Mouse (Mus musculus) telencephalon, adult 2 months (tissue): ENCODE measurements at regions not wholly inside any gene's neighbourhood (a gene's known extent, or its start where the extent isn't known, plus 50 kb on each side); places are given as distances from the start of the nearest gene placed in this dataset.
A peak's percentile ranks its signal among the peaks of the same experiment; 100 is the strongest.

Experiments used
- DNase-seq: peaks from one replicate; pipeline ENCODE4 v3.0.0-alpha.2; 2011; ENCODE audit warnings: low read depth, low spot score

- DNase-seq: no peak
Measured at GRCm38 (mm10) chr1:71904376-71904948, 251.5 kb upstream of the Fn1 start.

- no peak for DNase-seq
Measured at GRCm38 (mm10) chr1:71900106-71901074, 247.4 kb upstream of the Fn1 start.

- DNase-seq: no peak
Measured at GRCm38 (mm10) chr1:71899128-71899527, 246.1 kb upstream of the Fn1 start.

GRCm38 (mm10) chr1:71898198-71898597 is 245.2 kb upstream of the Fn1 start:
- no peak for DNase-seq

GRCm38 (mm10) chr1:71897464-71898051 is 244.6 kb upstream of the Fn1 start:
- no peak for DNase-seq

GRCm38 (mm10) chr1:71896141-71896725 is 243.2 kb upstream of the Fn1 start:
- DNase-seq: no peak

- no peak for DNase-seq
Measured at GRCm38 (mm10) chr1:71893636-71894035, 240.6 kb upstream of the Fn1 start.

- no peak for DNase-seq
Measured at GRCm38 (mm10) chr1:71887809-71888208, 234.8 kb upstream of the Fn1 start.

- DNase-seq: no peak
Measured at GRCm38 (mm10) chr1:71886903-71887302, 233.9 kb upstream of the Fn1 start.

- DNase-seq: no peak
Measured at GRCm38 (mm10) chr1:71886233-71886632, 233.2 kb upstream of the Fn1 start.

GRCm38 (mm10) chr1:71881851-71882250 is 228.9 kb upstream of the Fn1 start:
- DNase-seq: no peak

- no peak for DNase-seq
Measured at GRCm38 (mm10) chr1:71881191-71881590, 228.2 kb upstream of the Fn1 start.

GRCm38 (mm10) chr1:71880480-71880879 is 227.5 kb upstream of the Fn1 start:
- no peak for DNase-seq

GRCm38 (mm10) chr1:71876712-71877401 is 223.9 kb upstream of the Fn1 start:
- DNase-seq: no peak

GRCm38 (mm10) chr1:71874037-71874436 is 221.0 kb upstream of the Fn1 start:
- DNase-seq: no peak

GRCm38 (mm10) chr1:71865670-71866069 is 212.7 kb upstream of the Fn1 start:
- DNase-seq: no peak

GRCm38 (mm10) chr1:71864749-71865148 is 211.7 kb upstream of the Fn1 start:
- DNase-seq: no peak

GRCm38 (mm10) chr1:71853212-71853611 is 200.2 kb upstream of the Fn1 start:
- DNase-seq: no peak

- DNase-seq: no peak
Measured at GRCm38 (mm10) chr1:71851268-71851667, 198.3 kb upstream of the Fn1 start.

GRCm38 (mm10) chr1:71848656-71849055 is 195.7 kb upstream of the Fn1 start:
- peak; percentile 53 for DNase-seq

- peak; percentile 29 for DNase-seq
Measured at GRCm38 (mm10) chr1:71844938-71845685, 192.1 kb upstream of the Fn1 start.
